Mouse (Mus musculus) cerebellum, adult 11-12 months (tissue): ENCODE measurements around the gene Fbxw8.

Experiments
- DNase-seq: peaks from one replicate; pipeline ENCODE4 v3.0.0; 2022

Gene Fbxw8

GRCm38 (mm10) chr5:118069315-118069714 is 85.9 kb downstream of the Fbxw8 start:
- DNase-seq: peak; percentile 87

DNA sequence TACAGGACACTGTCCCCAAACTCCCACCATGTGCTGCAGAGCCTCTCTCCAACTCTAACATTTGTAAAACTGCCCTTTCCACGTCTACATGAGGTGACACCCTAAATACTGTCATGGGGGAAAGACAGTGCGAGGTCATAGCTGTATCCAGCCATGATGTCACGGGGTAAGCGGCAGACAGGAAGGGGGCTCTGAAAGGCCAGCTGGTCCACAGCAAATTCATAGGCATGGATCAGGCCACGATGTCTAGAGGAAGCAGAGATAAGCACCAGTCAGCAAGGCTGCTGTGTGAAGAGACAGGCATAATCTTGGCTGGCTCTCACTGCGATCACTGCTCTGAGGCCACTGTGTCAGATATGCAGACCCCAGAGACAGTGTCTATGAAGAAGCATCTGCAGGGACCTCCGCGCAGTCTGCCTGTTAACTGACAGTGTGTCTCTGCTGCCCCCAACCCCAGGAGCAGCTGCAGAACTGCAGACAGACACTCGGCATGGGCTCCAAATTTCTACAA is 87.2 kb downstream of the Fbxw8 start:
- DNase-seq: no peak

- DNase-seq: no peak
These were observed 87.7 kb downstream of the Fbxw8 start for GRCm38 (mm10) chr5:118067572-118067971.

- peak; percentile 88 for DNase-seq
These were observed 88.4 kb downstream of the Fbxw8 start for GRCm38 (mm10) chr5:118066828-118067227.

GRCm38 (mm10) chr5:118065516-118066255 is 89.6 kb downstream of the Fbxw8 start:
- peak; percentile 93 for DNase-seq

- peak; percentile 66 for DNase-seq
These were observed 90.9 kb downstream of the Fbxw8 start for GRCm38 (mm10) chr5:118064284-118064901.

- DNase-seq: peak; percentile 67
These were observed 92.1 kb downstream of the Fbxw8 start for GRCm38 (mm10) chr5:118063181-118063621.

GRCm38 (mm10) chr5:118061391-118061790 is 93.9 kb downstream of the Fbxw8 start:
- peak; percentile 76 for DNase-seq

- DNase-seq: peak; percentile 65
These were observed 95.6 kb downstream of the Fbxw8 start for GRCm38 (mm10) chr5:118059646-118060045.

- no peak for DNase-seq
These were observed 96.4 kb downstream of the Fbxw8 start for GRCm38 (mm10) chr5:118058858-118059257.

DNA sequence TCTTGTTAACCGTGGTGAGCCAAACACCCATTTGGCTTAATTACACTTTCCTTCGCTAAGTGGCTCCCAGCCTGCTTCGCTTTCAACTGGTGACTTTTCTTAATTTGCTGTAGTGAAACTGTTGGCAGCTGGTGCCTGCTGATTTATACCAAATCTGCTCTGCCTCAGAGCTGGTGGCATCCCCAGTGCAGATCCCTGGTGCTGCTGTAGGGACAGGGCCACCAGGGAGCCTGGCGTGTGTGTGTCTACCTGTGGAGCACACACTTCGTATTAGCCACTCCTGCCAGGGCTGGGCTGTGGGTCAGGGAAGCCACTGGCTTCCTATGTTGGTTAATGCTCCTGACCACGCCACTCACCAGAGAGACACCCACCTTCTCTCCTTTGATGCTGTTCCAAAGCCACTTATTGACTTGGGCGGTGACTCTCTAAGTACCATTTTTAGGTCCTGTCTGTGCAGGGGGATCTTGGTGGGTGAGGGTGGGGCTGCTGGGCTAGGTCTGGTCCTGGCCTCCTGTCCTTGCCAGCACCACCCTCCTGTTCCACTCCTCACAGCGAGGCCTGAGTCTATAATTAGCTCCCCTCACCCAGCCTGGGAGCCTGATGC is 97.7 kb downstream of the Fbxw8 start:
- peak; percentile 64 for DNase-seq

- DNase-seq: no peak
These were observed 102.1 kb downstream of the Fbxw8 start for GRCm38 (mm10) chr5:118053205-118053604.

DNA sequence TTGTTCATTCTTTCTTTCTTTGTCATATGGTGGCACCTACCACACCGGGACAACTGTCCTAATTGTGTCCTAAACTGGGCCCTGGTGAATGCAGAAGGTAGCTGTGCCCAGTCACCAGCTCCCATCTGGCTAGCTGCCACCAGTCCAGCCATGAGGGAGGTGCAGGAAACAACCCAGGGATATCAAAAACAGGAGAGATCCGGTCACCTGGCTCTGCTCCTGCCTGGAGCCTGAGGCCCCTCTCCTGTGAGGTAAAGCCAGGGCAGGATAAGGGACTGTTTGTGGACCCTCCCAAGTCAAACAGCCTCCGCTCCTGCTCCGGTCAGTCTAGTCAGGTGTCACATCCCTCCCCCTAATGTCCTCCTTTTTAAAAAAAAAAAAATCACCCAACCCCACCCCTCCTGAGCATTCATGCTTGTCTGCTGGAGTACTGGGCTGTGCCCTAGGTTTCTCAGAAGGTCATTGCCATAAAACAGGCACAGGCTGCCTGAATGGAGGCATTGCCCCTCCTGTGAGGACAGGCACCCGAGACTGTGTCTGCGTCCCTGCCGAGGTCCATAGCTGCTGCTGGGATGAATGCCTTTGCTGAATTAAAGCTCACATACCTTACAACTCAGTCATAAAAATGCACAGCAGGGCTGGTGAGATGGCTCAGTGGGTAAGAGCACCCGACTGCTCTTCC is 103.1 kb downstream of the Fbxw8 start:
- peak; percentile 85 for DNase-seq

DNA sequence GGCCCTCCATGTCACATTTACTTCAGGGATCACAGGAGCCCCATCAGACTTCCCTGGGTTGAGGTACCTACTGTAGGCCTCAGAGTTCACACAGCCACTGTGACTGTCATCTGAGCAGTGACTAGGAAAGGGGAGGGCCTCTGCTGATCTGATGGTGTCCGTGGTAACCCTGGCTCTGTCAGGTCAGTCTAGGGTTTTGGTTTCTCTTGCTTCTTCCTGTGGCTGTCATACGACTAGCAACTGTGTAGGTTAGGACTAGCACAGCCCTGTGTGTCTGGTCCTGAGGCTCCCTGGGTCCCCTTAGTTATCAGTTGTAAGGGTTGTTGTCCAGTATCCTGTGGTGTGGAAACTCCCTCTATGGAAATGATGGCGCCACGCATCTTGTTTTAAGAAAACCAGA is 104.5 kb downstream of the Fbxw8 start:
- DNase-seq: no peak

GRCm38 (mm10) chr5:118048928-118049327 is 106.3 kb downstream of the Fbxw8 start:
- no peak for DNase-seq

DNA sequence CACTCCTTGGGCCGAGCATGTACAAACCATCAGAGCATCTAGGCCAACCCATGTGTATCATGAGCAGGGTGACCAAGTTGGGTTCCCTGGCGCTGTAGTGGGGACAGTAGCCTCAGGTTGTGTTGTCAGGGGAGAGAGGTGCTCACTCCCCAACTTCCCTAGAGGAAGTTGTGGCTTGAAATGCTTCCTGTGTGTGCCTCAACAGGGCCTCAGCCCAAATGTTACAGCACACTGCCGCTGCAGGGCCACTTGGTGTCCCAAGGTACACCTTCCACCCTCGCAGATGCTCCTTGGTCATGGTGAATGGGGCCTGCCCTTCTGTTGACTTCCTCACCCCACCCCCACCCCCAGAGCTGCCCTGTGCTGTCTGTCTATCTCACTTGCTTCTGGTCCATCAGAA is 106.9 kb downstream of the Fbxw8 start:
- no peak for DNase-seq

GRCm38 (mm10) chr5:118047091-118047757 is 108.0 kb downstream of the Fbxw8 start:
- no peak for DNase-seq

- no peak for DNase-seq
These were observed 109.9 kb downstream of the Fbxw8 start for GRCm38 (mm10) chr5:118045385-118045784.

- DNase-seq: peak; percentile 90
These were observed 110.4 kb downstream of the Fbxw8 start for GRCm38 (mm10) chr5:118044907-118045306.

DNA sequence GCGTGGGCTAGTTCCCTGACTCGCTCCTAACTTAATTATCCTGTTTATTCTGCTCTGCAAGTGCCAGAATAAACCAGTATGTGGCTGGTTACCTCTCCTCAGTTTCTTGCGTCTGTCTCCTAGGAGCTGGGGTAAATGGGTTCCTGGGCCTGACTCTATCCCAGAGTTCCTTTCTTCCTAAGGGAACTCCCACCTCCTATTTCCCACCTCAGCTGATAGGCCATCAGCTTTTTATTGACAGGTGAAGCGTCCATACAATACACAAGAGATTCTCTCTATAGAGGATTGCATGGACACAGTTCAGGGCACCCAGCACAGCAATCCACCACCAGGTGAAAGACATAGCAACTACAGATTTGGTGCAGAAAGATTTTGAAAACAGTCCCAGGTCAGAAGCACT is 111.5 kb downstream of the Fbxw8 start:
- no peak for DNase-seq

DNA sequence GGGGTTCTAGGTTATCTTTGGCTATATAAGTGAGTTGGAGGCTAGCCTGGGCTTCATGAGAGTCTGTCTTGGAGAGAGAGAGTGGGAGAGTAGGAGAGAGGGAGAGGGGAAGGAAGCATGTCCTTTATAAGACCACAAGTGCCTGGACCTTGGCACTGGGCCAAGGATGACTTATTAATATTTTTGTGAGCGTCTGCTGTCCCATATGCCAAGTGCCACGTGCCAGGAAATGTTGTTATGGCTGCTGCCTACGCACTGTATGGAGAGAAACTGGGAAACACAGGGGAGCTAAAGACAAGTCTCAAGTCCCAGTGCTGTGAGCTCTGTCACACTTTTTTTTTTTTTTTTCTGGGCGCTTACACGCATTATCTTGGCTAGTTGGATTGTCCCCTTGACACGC is 112.7 kb downstream of the Fbxw8 start:
- DNase-seq: peak; percentile 95

- peak; percentile 75 for DNase-seq
These were observed 116.0 kb downstream of the Fbxw8 start for GRCm38 (mm10) chr5:118039241-118039668.
